Mouse (Mus musculus): ENCODE measurements around the gene Mdc1. TPM values are rescaled to one million over a fixed set of nuclear protein-coding genes. Genes with fewer than 3 reads are reported as not detected.

The Mdc1 gene
- polyA plus RNA-seq, 1 experiment from 2014 or later, result 25.0 TPM

DNA sequence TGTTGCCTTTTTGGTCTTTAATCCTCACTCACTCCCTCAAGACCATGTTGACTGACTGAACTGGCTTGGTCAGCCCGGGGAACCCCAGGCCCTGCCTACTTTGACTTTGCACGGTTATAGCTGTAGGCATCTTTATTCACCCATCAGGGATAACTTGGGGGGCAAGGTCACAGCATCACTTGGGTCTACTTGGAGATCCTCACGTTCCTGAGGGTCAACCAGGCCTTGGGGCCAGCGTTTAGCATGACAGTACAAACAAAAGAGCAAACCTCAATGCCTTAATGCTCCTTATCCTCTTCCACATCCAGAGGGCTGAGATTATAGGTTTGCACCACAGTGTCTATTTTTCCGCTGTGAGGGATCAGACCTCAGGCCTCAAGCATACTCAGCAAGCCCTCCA is 29.0 kb upstream of the Mdc1 start:
- H3K27me3 ChIP-seq (replicated peaks), result no peaks in the 10 kb centered on the region
- H3K9me3 ChIP-seq (replicated peaks), result no peaks in the 10 kb centered on the region
- H3K36me3 ChIP-seq, result no peaks in the 10 kb centered on the region
- 84% methylated on average over 5 of the region's 5 CpGs for WGBS
- no peak for ATAC-seq (ENCODE audit: insufficient number of reproducible peaks, low FRiP score)
- peak overlapping the region; percentile 97 for H3K27ac ChIP-seq (ENCODE audit: poor library complexity, severe bottlenecking)
- H3K9ac ChIP-seq, result 0 out of 2 replicates have a peak overlapping the region, but pooled peaks have one; percentile 21
- H3K4me3 ChIP-seq, result no peak overlapping the region
- no peak overlapping the region for H3K4me2 ChIP-seq
- peaks cover 61% of the 10 kb centered on the region for H3K4me1 ChIP-seq (replicated peaks)

DNA sequence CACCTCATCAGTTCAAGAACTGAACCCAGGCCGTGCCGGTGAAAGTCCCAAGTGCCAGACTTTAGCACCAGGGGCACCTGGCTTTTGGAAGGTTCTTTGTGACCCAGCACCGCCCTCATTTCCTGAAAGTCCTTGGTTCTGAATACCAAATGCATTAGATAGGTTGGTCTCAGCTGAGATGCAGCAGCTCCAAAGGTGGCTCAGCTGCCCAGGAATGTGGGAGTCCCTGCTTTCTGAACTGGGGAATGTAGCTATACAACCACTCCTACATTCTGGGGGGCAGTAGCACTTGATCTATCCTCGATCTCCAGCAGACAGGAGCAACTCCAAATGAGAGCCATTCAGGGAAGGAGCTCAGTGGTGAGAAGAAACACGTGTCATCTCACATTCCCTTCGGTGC is 28.6 kb upstream of the Mdc1 start:
- 0 out of 2 replicates have a peak, but pooled peaks have one; percentile 10 for ATAC-seq (ENCODE audit: insufficient number of reproducible peaks, low FRiP score)
- Histone ChIP-seq H3K36me3 (no peaks in the 10 kb centered on the region), H3K4me3 (no peak overlapping the region), H3K4me2 (peak overlapping the region; percentile 27; the same call in 1 of the 2 replicates), H3K27me3 (replicated peaks) (no peaks in the 10 kb centered on the region), H3K4me1 (replicated peaks) (peaks cover 64% of the 10 kb centered on the region), H3K9ac (0 out of 2 replicates have a peak overlapping the region, but pooled peaks have one; percentile 21), H3K9me3 (replicated peaks) (no peaks in the 10 kb centered on the region), H3K27ac (ENCODE audit: poor library complexity, severe bottlenecking) (peak overlapping the region; percentile 97)
- WGBS, result 54% methylated on average over 6 of the region's 6 CpGs

DNA sequence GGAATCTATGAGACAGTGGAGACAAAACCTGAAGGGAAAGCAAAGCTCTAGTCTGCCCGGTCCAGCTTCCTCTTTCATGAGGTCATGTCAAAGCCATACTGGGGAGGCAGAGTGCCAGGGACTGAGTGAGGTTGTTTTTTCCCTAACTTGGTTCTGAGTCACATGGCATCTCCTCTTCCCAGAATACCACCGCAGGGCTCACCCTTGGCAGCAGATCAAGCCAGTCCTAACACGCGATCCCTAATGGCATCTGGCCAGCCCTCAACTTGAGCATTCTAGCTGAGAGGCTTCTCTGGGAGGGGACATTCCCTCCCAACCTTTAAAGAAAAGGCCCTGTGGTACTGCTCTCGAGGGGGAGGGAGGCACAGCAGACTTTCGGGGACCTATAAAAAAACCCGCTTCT is 28.1 kb upstream of the Mdc1 start:
- ATAC-seq (ENCODE audit: insufficient number of reproducible peaks, low FRiP score), result peak; percentile 87
- H3K4me2 ChIP-seq, result peak overlapping the region; percentile 27
- peak overlapping the region; percentile 97 for H3K27ac ChIP-seq (ENCODE audit: poor library complexity, severe bottlenecking)
- no peaks in the 10 kb centered on the region for H3K9me3 ChIP-seq (replicated peaks)
- H3K36me3 ChIP-seq, result no peaks in the 10 kb centered on the region
- H3K4me1 ChIP-seq (replicated peaks), result peaks cover 64% of the 10 kb centered on the region
- 0 out of 2 replicates have a peak overlapping the region, but pooled peaks have one; percentile 18 for H3K9ac ChIP-seq
- no peak overlapping the region for H3K4me3 ChIP-seq
- WGBS, result 22% methylated on average over 7 of the region's 7 CpGs
- H3K27me3 ChIP-seq (replicated peaks), result no peaks in the 10 kb centered on the region

DNA sequence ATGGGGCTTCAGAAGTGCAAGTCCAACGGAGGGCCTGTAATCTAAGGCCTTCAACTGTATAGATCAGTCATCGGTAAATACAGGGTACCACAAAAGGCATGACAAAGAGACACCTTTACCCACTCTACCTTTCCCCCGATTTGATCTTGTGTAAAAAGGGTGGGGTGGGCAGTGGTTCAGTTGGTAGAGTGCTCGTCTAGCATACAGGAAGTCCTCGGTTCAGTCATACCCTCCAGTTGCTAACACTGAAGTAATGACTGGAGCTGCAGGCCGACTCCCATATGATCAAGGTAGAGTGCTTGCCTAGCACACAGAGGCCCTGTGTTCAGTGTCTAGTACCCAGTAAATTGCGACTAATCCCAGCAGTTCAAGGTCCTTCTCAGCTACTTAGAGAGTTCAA is 27.7 kb upstream of the Mdc1 start:
- Histone ChIP-seq H3K9me3 (replicated peaks) (no peaks in the 10 kb centered on the region), H3K4me1 (replicated peaks) (peaks cover 64% of the 10 kb centered on the region), H3K4me2 (peak overlapping the region; percentile 23), H3K27ac (ENCODE audit: poor library complexity, severe bottlenecking) (peak overlapping the region; percentile 97), H3K36me3 (no peaks in the 10 kb centered on the region), H3K9ac (0 out of 2 replicates have a peak overlapping the region, but pooled peaks have one; percentile 18), H3K27me3 (replicated peaks) (no peaks in the 10 kb centered on the region), H3K4me3 (no peak overlapping the region)
- 64% methylated on average over 7 of the region's 7 CpGs for WGBS
- ATAC-seq (ENCODE audit: insufficient number of reproducible peaks, low FRiP score), result peak; percentile 3; the same call in 1 of the 2 replicates

DNA sequence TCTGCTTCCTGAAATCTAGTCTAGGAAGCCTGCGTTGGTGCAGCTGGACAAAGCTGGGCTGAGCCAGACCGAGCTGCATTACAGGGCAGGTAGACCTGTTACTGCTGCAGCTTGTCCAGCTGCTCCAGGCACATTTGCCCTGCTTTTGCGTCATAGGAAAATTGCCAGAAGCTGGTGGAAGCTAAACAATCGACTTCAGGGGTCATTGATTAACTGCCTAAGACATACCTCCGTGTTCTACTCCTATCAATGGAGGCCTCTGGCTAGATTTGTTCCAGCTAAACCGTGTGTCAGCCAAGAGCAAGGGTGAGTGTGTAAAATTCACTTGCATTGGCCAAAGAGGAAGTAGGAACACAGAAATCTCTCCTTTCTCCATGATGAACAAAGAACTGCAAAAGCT is 26.6 kb upstream of the Mdc1 start:
- H3K4me2 ChIP-seq, result no peak overlapping the region
- no peaks in the 10 kb centered on the region for H3K9me3 ChIP-seq (replicated peaks)
- H3K4me1 ChIP-seq (replicated peaks), result peaks cover 64% of the 10 kb centered on the region
- H3K36me3 ChIP-seq, result no peaks in the 10 kb centered on the region
- peak overlapping the region; percentile 75 for H3K27ac ChIP-seq (ENCODE audit: poor library complexity, severe bottlenecking)
- WGBS, result 56% methylated on average over 6 of the region's 6 CpGs
- no peak overlapping the region for H3K9ac ChIP-seq
- no peak overlapping the region for H3K4me3 ChIP-seq
- no peaks in the 10 kb centered on the region for H3K27me3 ChIP-seq (replicated peaks)
- no peak for ATAC-seq (ENCODE audit: insufficient number of reproducible peaks, low FRiP score)

DNA sequence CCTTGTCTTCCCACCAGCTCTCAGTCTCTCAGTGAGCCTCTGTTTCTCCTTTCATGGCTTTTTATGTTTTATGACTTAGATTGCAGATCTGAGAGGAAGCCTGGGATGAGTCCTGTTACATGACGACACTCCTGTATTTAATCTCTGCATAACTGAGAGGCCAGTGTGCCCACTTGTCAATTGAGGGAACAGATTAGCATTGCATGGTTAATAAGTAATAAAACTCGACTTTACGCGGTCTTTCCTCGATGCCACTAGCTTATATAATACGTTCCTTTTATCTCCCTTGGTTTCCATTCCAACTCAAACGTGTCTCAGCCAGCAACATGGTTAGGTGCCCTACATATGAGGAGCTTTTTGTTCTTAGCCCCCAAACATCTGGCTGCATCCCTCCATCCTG is 25.5 kb upstream of the Mdc1 start:
- Histone ChIP-seq H3K4me1 (replicated peaks) (peaks cover 68% of the 10 kb centered on the region), H3K27me3 (replicated peaks) (no peaks in the 10 kb centered on the region), H3K9ac (no peak overlapping the region)

DNA sequence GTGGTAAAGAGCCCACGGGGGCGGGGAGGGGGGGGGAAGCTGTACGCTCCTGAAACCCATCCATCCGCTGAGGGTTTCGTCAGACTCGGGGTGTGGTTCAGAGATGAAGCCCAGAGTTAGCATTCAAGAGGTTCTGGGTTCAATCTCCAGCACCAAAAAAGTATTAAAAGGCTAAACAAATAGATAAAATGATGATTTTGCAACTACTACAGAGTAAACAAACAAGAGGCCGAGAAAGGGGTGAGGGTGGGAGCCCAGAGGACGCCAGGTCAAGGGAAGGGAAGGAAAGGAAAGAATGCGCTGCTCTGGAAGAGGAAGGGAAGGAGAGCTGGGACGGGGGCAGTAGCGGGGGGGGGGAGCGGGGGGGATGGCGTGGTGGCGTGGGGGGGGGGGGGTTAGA is 24.6 kb upstream of the Mdc1 start:
- no peaks in the 10 kb centered on the region for H3K9me3 ChIP-seq (replicated peaks)
- WGBS, result 50% methylated on average over 11 of the region's 14 CpGs
- peaks cover 65% of the 10 kb centered on the region for H3K4me1 ChIP-seq (replicated peaks)
- 0 out of 2 replicates have a peak overlapping the region, but pooled peaks have one; percentile 30 for H3K9ac ChIP-seq
- no peaks in the 10 kb centered on the region for H3K36me3 ChIP-seq
- H3K27me3 ChIP-seq (replicated peaks), result no peaks in the 10 kb centered on the region
- H3K4me2 ChIP-seq, result no peak overlapping the region
- H3K27ac ChIP-seq (ENCODE audit: poor library complexity, severe bottlenecking), result 0 out of 2 replicates have a peak overlapping the region, but pooled peaks have one; percentile 75
- H3K4me3 ChIP-seq, result no peak overlapping the region
- no peak for ATAC-seq (ENCODE audit: insufficient number of reproducible peaks, low FRiP score)

More for the DNA sequence above, 25.5 kb upstream of the Mdc1 start:
- ATAC-seq (ENCODE audit: insufficient number of reproducible peaks, low FRiP score), result no peak
- H3K27ac ChIP-seq (ENCODE audit: poor library complexity, severe bottlenecking), result peak overlapping the region; percentile 75
- no peak overlapping the region for H3K4me2 ChIP-seq
- 54% methylated on average over 7 of the region's 7 CpGs for WGBS
- no peaks in the 10 kb centered on the region for H3K36me3 ChIP-seq
- H3K9me3 ChIP-seq (replicated peaks), result no peaks in the 10 kb centered on the region
- H3K4me3 ChIP-seq, result no peak overlapping the region

DNA sequence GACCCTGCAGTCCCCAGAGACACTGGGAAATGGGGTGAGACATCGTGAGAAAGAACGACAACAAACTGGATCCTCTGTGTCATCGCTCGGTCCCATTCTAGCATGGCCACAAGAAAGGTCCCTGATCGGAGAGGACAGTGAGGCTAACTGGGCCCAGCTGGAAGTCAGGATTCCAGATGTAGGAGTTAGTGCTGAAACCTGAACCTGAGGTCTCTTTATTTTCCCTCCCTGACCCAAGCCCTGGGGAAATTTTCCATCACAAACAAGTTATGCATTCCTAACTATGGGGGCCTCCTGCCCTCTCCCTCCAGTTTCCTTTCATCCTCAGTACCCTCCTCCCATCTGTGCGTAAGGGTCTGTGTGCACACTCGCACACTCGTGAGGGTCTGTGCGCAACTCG is 24.1 kb upstream of the Mdc1 start:
- Histone ChIP-seq H3K4me2 (no peak overlapping the region), H3K36me3 (no peaks in the 10 kb centered on the region), H3K4me3 (no peak overlapping the region), H3K4me1 (replicated peaks) (peaks cover 60% of the 10 kb centered on the region), H3K27me3 (replicated peaks) (no peaks in the 10 kb centered on the region), H3K9ac (0 out of 2 replicates have a peak overlapping the region, but pooled peaks have one; percentile 30), H3K9me3 (replicated peaks) (no peaks in the 10 kb centered on the region), H3K27ac (ENCODE audit: poor library complexity, severe bottlenecking) (no peak overlapping the region)
- ATAC-seq (ENCODE audit: insufficient number of reproducible peaks, low FRiP score), result no peak
- WGBS, result 62% methylated on average over 10 of the region's 10 CpGs

DNA sequence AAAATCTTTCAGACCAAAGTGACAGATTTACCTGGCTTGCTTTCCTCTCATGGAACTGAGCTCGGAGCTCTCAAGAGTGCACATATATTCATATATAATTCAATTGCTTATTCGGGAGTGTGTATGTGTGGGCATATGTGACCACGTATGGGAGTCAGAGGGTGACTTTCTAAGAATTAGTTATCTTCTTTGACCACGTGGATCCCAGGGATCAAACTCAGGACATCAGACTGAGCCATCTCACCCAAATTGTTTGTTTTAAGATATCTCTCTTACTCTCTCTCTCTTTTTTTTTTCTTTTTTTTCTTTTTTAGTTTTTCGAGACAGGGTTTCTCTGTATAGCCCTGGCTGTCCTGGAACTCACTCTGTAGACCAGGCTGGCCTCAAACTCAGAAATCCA is 21.2 kb upstream of the Mdc1 start:
- ATAC-seq (ENCODE audit: insufficient number of reproducible peaks, low FRiP score), result no peak
- Histone ChIP-seq H3K4me3 (no peak overlapping the region), H3K4me2 (no peak overlapping the region), H3K9me3 (replicated peaks) (no peaks in the 10 kb centered on the region), H3K27me3 (replicated peaks) (no peaks in the 10 kb centered on the region), H3K36me3 (peaks cover 2% of the 10 kb centered on the region), H3K4me1 (replicated peaks) (peaks cover 52% of the 10 kb centered on the region), H3K9ac (no peak overlapping the region), H3K27ac (ENCODE audit: poor library complexity, severe bottlenecking) (no peak overlapping the region)
- 70% methylated on average over 5 of the region's 5 CpGs for WGBS

DNA sequence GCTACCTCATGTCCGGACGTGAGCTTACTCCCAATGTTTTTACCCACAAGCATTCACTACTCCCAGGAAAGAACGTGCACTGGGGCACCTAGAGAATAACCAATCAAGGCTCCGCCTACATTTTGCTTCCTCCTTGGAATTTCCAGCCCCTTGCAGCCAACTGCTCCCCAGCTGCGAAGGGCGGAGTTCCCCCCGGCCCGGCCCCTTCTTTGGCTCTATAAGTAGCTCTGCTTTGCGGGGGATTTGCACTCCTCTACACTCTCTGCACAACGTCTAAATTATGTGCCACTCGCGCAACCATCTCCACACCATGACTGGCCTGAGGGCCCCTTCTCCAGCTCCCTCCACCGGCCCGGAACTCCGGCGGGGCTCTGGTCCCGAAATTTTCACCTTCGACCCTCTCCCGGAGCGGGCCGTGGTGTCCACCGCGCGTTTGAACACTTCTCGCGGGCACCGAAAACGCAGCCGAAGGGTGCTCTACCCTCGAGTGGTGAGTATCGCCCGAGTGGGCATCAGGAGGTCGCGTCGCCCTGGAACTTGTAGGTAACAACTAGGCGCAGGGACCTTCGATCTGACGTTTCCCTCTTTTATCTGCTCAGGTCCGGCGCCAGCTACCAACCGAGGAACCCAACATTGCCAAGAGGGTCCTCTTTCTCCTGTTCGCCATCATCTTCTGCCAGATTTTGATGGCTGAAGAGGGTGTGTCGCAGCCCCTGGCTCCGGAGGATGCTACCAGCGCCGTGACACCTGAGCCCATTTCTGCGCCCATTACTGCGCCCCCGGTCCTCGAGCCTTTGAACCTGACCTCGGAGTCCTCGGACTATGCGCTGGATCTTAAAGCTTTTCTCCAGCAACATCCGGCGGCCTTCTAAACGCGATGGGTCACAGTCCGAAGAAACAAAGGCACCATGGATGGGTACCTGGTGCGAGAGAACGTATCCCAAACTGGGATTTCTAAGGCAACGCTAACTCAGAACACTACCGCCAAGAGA is 19.6 kb upstream of the Mdc1 start, which contains the start of gene Ier3:
Ier3 (plus strand) TSS at position 246 of the 992 bp plus-strand sequence.
- ATAC-seq (ENCODE audit: insufficient number of reproducible peaks, low FRiP score), result peak; percentile 67
- no peaks in the 10 kb centered on the region for H3K9me3 ChIP-seq (replicated peaks)

DNA sequence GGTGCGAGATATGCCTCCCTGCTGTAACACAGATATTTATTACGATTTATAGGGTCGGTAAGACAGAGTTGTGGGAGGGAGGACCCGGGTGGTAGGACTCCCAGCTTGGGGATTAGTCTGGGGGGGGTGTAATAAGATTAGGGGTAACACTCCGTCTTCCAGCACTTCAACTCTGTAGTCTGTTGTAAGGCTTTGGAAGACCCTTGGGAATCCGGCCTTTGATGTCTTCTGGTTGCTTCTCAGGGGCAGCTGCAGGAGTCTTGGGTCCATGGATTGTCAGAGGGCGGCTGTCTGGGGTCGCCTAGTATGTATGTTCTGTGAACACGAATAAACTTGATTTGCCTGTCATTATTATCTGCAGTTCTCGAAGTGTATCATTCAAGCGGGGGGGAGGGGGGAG is 18.8 kb upstream of the Mdc1 start:
- Histone ChIP-seq H3K4me2 (peak overlapping the region; percentile 91), H3K4me3 (peak overlapping the region; percentile 89), H3K4me1 (replicated peaks) (peaks cover 27% of the 10 kb centered on the region), H3K36me3 (peaks cover 26% of the 10 kb centered on the region), H3K27me3 (replicated peaks) (no peaks in the 10 kb centered on the region), H3K9me3 (replicated peaks) (no peaks in the 10 kb centered on the region), H3K9ac (peak overlapping the region; percentile 86), H3K27ac (ENCODE audit: poor library complexity, severe bottlenecking) (peak overlapping the region; percentile 89)
- 4% methylated on average over 11 of the region's 11 CpGs for WGBS
- ATAC-seq (ENCODE audit: insufficient number of reproducible peaks, low FRiP score), result peak; percentile 0; the same call in 1 of the 2 replicates

More for the DNA sequence above, 19.6 kb upstream of the Mdc1 start, which contains the start of gene Ier3:
- under 1% methylated on average over 62 of the region's 62 CpGs for WGBS
- Histone ChIP-seq H3K27ac (ENCODE audit: poor library complexity, severe bottlenecking) (peak within 1 kb of the TSS; percentile 89), H3K4me3 (peak within 1 kb of the TSS; percentile 89), H3K36me3 (peaks cover 18% of the 10 kb centered on the region), H3K4me1 (replicated peaks) (peaks cover 35% of the 10 kb centered on the region), H3K9ac (peak within 1 kb of the TSS; percentile 86), H3K4me2 (peak within 1 kb of the TSS; percentile 91), H3K27me3 (replicated peaks) (no peaks in the 10 kb centered on the region)

Data from heart, embryonic 12.5 days (tissue).